Mouse (Mus musculus): ENCODE measurements around the gene Caml. TPM values are rescaled to one million over a fixed set of nuclear protein-coding genes. Genes with fewer than 3 reads are reported as not detected.

The Caml gene
- polyA plus RNA-seq, 1 experiment = 67.9 TPM

- DNase-seq (ENCODE audit: extremely low spot score in 1 of 2, low spot score in 1 of 2) = no peak
Measured at GRCm38 (mm10) chr13:55619328-55619727, 3.5 kb upstream of the Caml start.

- no peak for DNase-seq (ENCODE audit: extremely low spot score in 1 of 2, low spot score in 1 of 2)
Measured at GRCm38 (mm10) chr13:55620275-55620674, 2.5 kb upstream of the Caml start.

GRCm38 (mm10) chr13:55622156-55622648 lies 603 bp upstream of the Caml start:
- DNase-seq (ENCODE audit: extremely low spot score in 1 of 2, low spot score in 1 of 2) = peak in 1 of 2 experiments; percentile 19

GRCm38 (mm10) chr13:55634639-55635127 lies 11.9 kb downstream of the Caml start, which contains the start of gene Ddx46:
Gene Ddx46 (plus strand): TSS chr13:55635027.
- DNase-seq (ENCODE audit: extremely low spot score in 1 of 2, low spot score in 1 of 2) = peak; percentile 65 to 91

GRCm38 (mm10) chr13:55635146-55635571 lies 12.4 kb downstream of the Caml start:
- DNase-seq (ENCODE audit: extremely low spot score in 1 of 2, low spot score in 1 of 2) = no peak

- DNase-seq (ENCODE audit: extremely low spot score in 1 of 2, low spot score in 1 of 2) = no peak
Measured at GRCm38 (mm10) chr13:55636185-55636983, 13.6 kb downstream of the Caml start.

- DNase-seq (ENCODE audit: extremely low spot score in 1 of 2, low spot score in 1 of 2) = peak; percentile 41 to 87
Measured at GRCm38 (mm10) chr13:55640480-55640879, 17.7 kb downstream of the Caml start.

GRCm38 (mm10) chr13:55644525-55644924 lies 21.7 kb downstream of the Caml start:
- peak in 1 of 2 experiments; percentile 28 for DNase-seq (ENCODE audit: extremely low spot score in 1 of 2, low spot score in 1 of 2)

GRCm38 (mm10) chr13:55650098-55650497 lies 27.3 kb downstream of the Caml start:
- no peak for DNase-seq (ENCODE audit: extremely low spot score in 1 of 2, low spot score in 1 of 2)

- no peak for DNase-seq (ENCODE audit: extremely low spot score in 1 of 2, low spot score in 1 of 2)
Measured at GRCm38 (mm10) chr13:55650980-55651379, 28.2 kb downstream of the Caml start.

GRCm38 (mm10) chr13:55668550-55668949 lies 45.7 kb downstream of the Caml start:
- peak in 1 of 2 experiments; percentile 22 for DNase-seq (ENCODE audit: extremely low spot score in 1 of 2, low spot score in 1 of 2)

GRCm38 (mm10) chr13:55672711-55673110 lies 49.9 kb downstream of the Caml start:
- no peak for DNase-seq (ENCODE audit: extremely low spot score in 1 of 2, low spot score in 1 of 2)

- no peak for DNase-seq (ENCODE audit: extremely low spot score in 1 of 2, low spot score in 1 of 2)
Measured at GRCm38 (mm10) chr13:55677364-55677763, 54.6 kb downstream of the Caml start.

Other genes starting within 250 kb of the Caml start
- 0.54 and 0.55 TPM in 2 replicates for gene Slc34a1, start 224.8 kb upstream of the Caml start, polyA plus RNA-seq (2012; rRNA removed)
- gene Pfn3, start 207.8 kb upstream of the Caml start, polyA plus RNA-seq (2012; rRNA removed) = 0.34 and 0.42 TPM in 2 replicates
- 0.57 and 0.82 TPM in 2 replicates for gene F12, start 196.2 kb upstream of the Caml start, polyA plus RNA-seq (2012; rRNA removed)
- 70.6 and 74.3 TPM in 2 replicates for gene Grk6, start 177.9 kb upstream of the Caml start, polyA plus RNA-seq (2012; rRNA removed)
- gene Prr7, start 158.7 kb upstream of the Caml start, polyA plus RNA-seq (2012; rRNA removed) = 67.1 and 81.0 TPM in 2 replicates
- 366 and 391 TPM in 2 replicates for gene Dbn1, start 134.9 kb upstream of the Caml start, polyA plus RNA-seq (2012; rRNA removed)
- 174 and 242 TPM in 2 replicates for gene Pdlim7, start 109.3 kb upstream of the Caml start, polyA plus RNA-seq (2012; rRNA removed)
- 14.7 and 19.6 TPM in 2 replicates for gene Dok3, start 93.7 kb upstream of the Caml start, polyA plus RNA-seq (2012; rRNA removed)
- gene Ddx41, start 86.3 kb upstream of the Caml start, polyA plus RNA-seq (2012; rRNA removed) = 83.9 and 92.8 TPM in 2 replicates
- gene Fam193b, start 51.9 kb upstream of the Caml start, polyA plus RNA-seq (2012; rRNA removed) = 171 and 177 TPM in 2 replicates
- 97.8 and 113 TPM in 2 replicates for gene Tmed9, start 49.3 kb upstream of the Caml start, polyA plus RNA-seq (2012; rRNA removed)
- 30.3 and 33.1 TPM in 2 replicates for gene B4galt7, start 23.1 kb upstream of the Caml start, polyA plus RNA-seq (2012; rRNA removed)
- 51.7 and 54.2 TPM in 2 replicates for gene Ddx46, start 12.0 kb downstream of the Caml start, polyA plus RNA-seq (2012; rRNA removed)
- 63.2 and 66.6 TPM in 2 replicates for gene B230219D22Rik, start 70.1 kb downstream of the Caml start, polyA plus RNA-seq (2012; rRNA removed)
- gene Txndc15, start 91.6 kb downstream of the Caml start, polyA plus RNA-seq (2012; rRNA removed) = 63.7 and 67.2 TPM in 2 replicates
- gene Pcbd2, start 104.4 kb downstream of the Caml start, polyA plus RNA-seq (2012; rRNA removed) = 28.2 and 30.1 TPM in 2 replicates
- 0.54 and 0.55 TPM in 2 replicates for gene Catsper3, start 161.6 kb downstream of the Caml start, polyA plus RNA-seq (2012; rRNA removed)
- gene Pitx1, start 213.2 kb downstream of the Caml start, polyA plus RNA-seq (2012; rRNA removed) = 0.06 TPM in 1 of 2 replicates, not detected in the other

Measured in frontal cortex, adult 2 months (tissue).